Mouse (Mus musculus) activated CD4-positive, CD25-positive, alpha-beta regulatory T cell, adult 4 months (primary cell): ENCODE data around the gene Fgd3. TPM values are rescaled to one million over a fixed set of nuclear protein-coding genes. Genes with fewer than 3 reads are reported as not detected.

ENCODE experiments used
- ATAC-seq: one replicate; pipeline ENCODE4 v1.8.0; 2017
- polyA plus RNA-seq, 2 experiments: library from polyadenylated mRNA; unstranded; fragments of 100-300 nt; shearing (Covaris generic); gene quantifications; one replicate each; pipeline ENCODE4 v1.2.1; 2017

Fgd3 gene
- polyA plus RNA-seq, 2 experiments from 2014 or later = 11.5 to 13.7 TPM

GRCm38 (mm10) chr13:49214454-49214853 is 105.7 kb downstream of the Fgd3 start:
- ATAC-seq = no peak

GRCm38 (mm10) chr13:49213531-49213932 is 106.6 kb downstream of the Fgd3 start:
- ATAC-seq = peak; percentile 57

DNA sequence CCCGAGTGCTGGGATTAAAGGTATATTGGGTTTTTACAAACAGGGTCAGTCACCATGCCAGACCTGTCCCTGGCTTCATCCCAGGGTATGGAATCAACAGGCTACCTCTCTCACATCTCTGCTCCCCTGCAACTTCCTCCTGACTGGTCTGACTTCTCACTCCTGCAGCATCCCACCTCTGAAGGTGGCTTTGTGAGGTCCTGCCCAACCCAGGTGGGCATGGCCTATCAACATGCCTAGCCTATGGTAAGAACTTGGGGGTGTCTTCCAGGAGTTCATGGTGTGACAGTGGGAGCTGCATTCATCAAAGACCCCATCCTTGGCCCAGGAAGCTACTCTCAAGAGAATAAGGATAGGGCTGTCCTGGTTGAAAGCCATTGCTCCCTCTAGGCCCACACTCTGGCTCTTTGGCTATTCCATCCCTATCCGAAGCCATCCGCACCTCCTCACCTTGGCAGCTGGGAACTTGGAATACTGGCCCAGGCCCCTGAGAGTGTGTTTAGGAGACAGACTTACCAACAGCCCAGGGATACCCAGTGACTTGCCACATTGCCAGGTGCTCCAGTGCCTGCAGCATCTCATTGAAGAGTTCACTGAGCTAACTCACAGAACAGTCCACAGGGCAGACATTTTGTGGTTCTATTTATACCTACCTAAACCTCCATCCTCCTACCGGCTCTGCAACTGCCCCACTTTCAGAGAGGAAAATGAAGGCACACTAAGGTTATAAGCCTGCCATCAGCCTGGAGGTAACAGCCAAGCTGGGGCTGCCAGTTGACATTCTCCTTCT is 107.2 kb downstream of the Fgd3 start:
- ATAC-seq = no peak

Other genes with a start within 250 kb of the Fgd3 start
- not detected for gene Wnk2, start 172.3 kb downstream of the Fgd3 start, polyA plus RNA-seq
- gene Ninj1, start 132.8 kb downstream of the Fgd3 start, polyA plus RNA-seq = 10 to 100 TPM; 30.1 to 36.9 TPM
- 10 to 100 TPM; 56.9 to 66.6 TPM for gene Card19, start 104.3 kb downstream of the Fgd3 start, polyA plus RNA-seq
- gene Susd3, start 71.6 kb downstream of the Fgd3 start, polyA plus RNA-seq = 10 to 100 TPM; 61.0 to 67.4 TPM
- gene Bicd2, start 21.3 kb upstream of the Fgd3 start, polyA plus RNA-seq = 1 to 10 TPM; 5.8 to 6.2 TPM
- gene Ippk, start 100.9 kb upstream of the Fgd3 start, polyA plus RNA-seq = 1 to 10 TPM; 2.7 to 4.6 TPM
- 1 to 10 TPM; 6.6 to 7.3 TPM for gene Tes3-ps, start 173.0 kb upstream of the Fgd3 start, polyA plus RNA-seq
- gene Ecm2, start 184.5 kb upstream of the Fgd3 start, polyA plus RNA-seq = under 1 TPM; 0.08 to 0.26 TPM
- gene Aspn, start 224.1 kb upstream of the Fgd3 start, polyA plus RNA-seq = under 1 TPM; 0.27 to 0.46 TPM